Mouse (Mus musculus) gastrocnemius, adult 8-10 months (tissue): Measurements from ENCODE around the gene Coa4. TPM values are rescaled to one million over a fixed set of nuclear protein-coding genes. Genes with fewer than 3 reads are reported as not detected.

Experiments used
- DNase-seq, 2 experiments: peaks; one replicate each; pipeline ENCODE4 v3.0.0; 2022; ENCODE audit warnings: low spot score in 2 of 2
- total RNA-seq, 4 experiments: library from RNA; stranded (reverse); gene quantifications; 2 replicates each; pipeline ENCODE4 v1.2.4; 2022

The Coa4 gene
- total RNA-seq, result 10 to 100 TPM in 2 of 4 experiments, 1 to 10 TPM in 2; 8.3 to 10.7 (median 9.7) TPM

DNA sequence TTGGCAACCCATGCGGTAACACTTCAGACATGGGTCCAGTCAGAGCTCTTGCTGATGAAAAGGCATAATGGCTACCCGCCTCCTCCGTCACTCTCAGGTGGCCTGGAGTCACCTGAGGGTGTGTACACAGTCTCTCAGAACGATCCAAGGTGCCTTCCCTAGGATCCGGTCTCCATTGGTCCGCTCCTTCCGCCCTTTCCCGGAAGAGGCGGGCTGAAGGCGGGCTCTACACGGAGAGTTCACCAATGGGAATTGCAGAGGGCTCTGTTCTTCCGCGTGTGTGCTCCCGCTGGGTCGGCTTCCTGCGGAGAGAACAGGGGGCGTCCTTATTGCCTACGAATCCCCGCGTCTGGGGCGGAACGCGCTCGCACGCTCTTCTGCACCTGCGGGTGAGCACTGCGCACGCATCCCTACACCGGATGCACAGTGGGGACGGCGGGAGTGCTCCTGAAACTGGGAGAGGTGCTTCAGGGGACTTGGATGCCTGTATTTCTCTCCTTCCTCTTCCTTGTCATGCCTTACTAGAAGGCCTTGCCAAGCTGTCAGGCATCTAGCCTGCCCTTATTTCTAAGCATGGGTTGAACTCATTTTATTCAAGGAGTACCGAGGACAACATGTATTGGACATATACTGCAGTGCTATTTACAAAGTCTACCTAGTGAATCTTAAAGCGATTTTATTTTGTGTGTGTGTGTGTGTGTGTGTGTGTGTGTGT lies at the start of gene Coa4:
TSS of gene Coa4 (plus strand) at position 268 of the 715 bp plus-strand sequence.
- peak; percentile 69 to 76 for DNase-seq

DNA sequence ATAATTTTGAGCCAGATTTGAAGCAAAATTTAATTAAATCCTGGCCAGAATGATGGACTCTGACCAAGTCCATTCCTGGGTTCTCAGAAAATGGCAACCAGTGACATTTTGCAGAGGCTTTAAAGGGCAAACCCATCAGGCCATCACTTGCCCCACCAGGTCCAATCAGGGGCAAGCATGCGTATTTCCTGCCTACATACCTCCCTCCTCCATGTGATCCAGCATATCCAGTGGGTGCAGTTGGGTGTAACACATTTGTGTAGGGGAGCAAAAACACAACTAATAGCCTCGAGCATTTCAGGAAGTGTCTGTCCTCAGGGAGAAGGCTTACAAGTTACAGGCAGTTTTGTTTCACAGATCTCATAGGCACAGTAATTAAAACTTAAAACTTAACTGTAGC lies 49.6 kb upstream of the Coa4 start:
- no peak for DNase-seq

DNA sequence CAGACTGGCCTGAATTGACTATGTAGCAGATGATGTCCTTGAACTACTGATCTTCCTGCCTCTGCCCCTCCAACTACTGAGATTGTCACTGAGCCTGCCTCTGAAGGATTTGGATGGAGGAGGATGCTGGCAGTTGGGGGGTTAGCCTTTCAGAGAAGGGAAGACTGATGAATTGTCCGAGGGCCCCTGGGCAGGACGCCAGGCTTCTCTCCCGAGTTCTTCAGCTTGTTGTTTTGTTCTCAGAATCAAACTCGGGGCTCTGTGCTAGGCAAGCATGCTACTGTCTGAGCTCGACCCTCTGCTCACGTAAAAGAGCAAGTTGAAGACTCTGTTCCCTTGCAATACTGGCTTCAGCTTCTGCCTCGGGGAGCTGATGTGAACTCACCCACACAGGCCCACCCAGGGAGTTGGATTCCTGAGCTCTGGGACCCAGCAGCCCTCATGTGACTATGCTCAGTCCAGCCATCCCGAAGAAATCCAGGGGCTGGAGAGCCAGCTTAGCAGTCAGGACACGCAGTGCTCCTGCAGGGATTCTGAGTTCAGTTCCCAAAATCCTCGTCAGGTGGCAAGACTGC lies 48.3 kb upstream of the Coa4 start:
- no peak for DNase-seq

DNA sequence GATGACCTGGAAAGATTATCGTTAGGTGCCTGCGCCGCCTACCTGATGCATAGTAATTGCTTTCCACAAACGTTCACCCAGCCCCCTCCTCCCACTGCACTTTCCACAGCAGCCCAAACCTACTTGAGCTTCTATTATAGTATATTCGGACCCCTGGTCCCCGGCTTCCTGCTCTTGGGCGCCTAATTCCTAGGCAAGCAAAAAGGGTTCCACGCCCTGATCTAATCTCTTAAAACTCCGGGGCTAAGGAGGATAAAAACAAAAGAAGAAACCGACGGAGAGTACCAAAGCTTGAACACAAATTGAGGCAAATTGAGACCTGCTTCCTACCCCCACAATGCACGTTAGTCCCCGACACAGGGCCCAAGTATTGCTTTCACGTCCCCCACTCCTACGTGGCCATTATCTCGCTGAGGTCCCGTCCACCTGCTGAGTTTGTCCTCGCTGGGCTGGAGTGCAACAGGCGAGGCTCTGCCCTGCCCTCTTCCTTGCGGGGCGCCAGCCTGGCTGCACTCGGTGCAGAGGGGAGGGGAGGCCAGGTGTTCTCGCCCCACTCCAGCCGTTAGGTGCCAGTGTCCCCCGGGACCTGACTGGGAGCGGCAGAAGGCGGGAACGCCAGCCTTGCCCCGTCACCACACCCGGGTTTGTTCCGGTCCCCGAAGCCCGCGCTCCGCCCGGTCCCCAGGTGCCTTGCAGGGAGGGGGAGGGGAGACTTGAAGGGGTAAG lies 44.3 kb upstream of the Coa4 start:
- DNase-seq, result no peak

- DNase-seq, result peak; percentile 63
Measured at GRCm38 (mm10) chr7:100493117-100493483, 43.8 kb upstream of the Coa4 start, which contains the start of gene Ucp2. Gene Ucp2, plus strand, starts transcription at chr7:100493337.

DNA sequence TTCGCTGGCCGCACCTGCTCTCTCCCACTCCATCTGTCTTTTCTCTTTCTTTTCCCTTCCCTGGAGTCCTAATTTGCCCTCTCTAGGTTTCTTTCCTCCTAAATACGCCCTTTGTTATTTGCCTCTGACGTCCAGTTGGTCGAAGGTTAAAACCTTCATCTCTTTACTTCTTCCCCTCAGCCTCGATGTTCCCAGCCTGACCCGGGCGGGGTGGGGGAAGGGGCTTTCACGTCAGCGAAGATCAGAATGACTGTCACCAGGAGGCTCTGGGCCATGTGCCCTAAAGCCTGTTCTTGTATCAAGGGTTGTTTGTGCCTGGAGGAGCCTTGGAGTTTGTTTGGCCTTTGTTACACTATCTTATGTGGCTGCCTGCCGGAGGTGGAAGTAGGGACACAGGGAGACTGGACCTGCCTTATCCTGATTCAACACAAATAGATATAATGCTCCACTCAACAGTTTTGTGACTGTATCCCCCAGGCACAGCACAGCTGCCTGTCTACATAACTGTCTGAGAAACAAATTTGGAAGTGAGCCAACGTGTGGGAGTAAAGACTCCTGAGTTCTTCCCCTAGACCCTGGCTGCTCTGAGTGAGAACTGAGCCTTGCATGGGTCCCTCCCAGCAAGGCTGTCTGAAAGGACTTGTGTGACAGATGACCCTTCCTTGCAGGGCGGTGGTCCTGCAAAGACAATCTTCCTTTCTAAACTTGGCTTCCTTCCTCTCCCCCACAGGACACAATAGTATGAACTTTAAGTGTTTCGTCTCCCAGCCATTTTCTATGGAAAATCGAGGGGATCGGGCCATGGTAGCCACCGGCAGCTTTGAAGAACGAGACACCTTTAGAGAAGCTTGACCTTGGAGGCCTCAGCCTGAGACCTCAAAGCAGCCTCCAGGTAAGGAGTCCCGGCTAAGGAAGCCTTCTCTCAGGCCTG lies 43.1 kb upstream of the Coa4 start:
- DNase-seq, result no peak

GRCm38 (mm10) chr7:100494415-100494831 lies 42.4 kb upstream of the Coa4 start:
- no peak for DNase-seq

- no peak for DNase-seq
Measured at GRCm38 (mm10) chr7:100495042-100495441, 41.8 kb upstream of the Coa4 start.

DNA sequence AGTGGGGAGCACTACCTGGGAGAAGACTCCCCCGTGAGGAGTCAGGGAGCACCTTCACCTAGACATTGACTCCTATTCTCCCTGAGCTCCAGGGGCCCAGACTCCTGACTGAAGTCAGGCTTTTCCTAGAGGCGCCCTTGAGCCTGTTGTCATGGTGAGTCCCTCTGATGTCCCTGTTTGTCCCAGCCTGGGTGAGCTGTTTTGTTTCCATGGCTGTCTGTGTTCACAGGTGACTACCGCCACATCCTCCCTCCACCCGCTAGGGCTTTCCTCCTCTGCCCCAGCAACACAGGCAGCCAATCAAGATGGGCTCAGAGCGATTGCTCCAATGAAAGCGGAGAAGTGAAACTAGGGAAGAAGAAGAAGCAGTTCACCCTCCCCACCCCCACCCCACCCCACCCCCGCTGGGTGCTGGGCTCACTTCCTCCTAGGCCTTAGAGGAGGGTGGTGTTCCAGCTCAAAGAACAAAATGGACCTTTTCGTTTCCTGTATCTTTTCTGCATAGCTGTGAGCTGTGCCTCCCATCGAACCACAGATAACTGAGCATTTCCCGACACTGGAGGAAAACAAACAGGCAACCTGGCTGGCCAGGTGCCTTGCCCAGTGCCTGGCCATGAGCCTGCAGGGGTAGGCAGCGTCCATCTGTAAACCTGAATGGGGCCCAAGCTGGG lies 41.2 kb upstream of the Coa4 start:
- no peak for DNase-seq

DNA sequence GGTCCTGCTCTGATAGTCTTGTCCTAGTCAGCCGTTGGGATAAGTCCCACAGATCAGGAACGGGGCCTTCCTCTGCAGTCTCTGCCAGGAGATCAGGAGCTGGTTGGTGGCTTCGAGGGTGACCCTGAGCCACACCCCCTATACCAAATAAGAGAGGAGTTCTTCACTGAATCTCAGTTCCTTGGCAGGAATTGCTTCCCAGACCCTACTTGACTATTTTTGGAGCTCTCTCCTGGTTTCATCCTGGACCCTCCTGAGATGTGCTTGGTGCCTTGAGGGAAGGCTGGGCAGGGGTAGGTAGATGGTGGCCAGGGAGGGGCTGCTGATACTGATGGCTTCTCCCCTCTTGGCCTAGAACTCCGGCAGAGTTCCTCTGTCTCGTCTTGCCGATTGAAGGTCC lies 40.5 kb upstream of the Coa4 start:
- no peak for DNase-seq

DNA sequence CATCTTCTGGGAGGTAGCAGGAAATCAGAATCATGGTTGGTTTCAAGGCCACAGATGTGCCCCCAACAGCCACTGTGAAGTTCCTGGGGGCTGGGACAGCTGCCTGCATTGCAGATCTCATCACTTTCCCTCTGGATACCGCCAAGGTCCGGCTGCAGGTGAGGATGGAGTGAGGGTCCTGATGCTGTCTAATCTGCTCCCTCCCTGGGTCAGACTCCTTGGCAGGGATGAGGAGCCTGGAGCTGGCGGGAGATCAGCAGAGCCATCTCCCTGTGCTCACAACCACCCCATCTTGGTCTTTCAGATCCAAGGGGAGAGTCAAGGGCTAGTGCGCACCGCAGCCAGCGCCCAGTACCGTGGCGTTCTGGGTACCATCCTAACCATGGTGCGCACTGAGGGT lies 40.1 kb upstream of the Coa4 start:
- no peak for DNase-seq

DNA sequence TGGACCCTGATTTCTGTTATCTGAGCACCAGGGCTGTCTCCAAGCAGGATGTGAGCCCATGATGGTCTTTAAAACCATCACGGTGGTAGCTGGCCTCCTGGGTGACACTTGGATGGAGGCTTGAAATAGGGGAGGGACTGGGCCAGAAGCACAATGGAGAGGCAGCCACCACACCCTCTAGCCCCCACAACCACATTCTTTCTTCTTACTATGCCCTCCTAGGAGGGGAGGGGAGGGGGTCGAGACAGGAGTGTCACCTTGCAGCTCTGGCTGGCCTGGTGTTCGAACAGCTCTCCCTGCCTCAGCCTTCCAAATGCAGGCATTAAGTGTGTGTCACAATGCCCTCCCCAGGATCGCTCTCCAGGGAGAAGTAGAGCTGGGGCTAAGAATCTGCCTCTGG lies 39.5 kb upstream of the Coa4 start:
- DNase-seq, result no peak

DNA sequence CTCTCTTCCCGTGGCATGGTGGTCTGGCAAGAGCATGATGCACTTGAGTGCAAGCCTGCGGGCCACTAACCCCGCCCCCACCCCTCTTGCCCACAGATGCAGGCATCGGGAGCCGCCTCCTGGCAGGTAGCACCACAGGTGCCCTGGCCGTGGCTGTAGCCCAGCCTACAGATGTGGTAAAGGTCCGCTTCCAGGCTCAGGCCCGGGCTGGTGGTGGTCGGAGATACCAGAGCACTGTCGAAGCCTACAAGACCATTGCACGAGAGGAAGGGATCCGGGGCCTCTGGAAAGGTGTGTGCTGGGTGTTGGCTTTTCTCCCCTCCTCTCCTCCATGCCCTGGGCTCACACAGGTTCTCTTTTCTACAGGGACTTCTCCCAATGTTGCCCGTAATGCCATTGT lies 38.9 kb upstream of the Coa4 start:
- no peak for DNase-seq

DNA sequence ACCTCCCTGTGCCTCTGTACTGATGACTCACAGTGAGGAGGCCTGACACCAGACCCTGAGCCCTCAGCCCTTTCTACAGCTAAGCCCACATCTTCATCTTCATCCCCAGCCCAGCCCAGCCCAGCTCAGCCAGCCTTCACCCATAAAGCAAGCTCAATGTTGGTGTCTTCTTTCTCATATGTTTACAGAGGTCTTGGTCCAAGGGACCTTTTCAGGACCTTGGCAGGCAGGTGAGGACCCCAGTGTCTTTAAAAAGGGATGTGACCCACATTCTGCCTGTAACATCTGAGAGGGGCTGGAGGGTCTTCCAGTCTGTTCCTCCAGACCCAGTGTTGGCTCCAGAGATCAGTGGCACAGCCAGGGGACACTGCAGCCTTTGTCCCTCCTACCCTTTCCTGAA lies 37.4 kb upstream of the Coa4 start:
- no peak for DNase-seq

DNA sequence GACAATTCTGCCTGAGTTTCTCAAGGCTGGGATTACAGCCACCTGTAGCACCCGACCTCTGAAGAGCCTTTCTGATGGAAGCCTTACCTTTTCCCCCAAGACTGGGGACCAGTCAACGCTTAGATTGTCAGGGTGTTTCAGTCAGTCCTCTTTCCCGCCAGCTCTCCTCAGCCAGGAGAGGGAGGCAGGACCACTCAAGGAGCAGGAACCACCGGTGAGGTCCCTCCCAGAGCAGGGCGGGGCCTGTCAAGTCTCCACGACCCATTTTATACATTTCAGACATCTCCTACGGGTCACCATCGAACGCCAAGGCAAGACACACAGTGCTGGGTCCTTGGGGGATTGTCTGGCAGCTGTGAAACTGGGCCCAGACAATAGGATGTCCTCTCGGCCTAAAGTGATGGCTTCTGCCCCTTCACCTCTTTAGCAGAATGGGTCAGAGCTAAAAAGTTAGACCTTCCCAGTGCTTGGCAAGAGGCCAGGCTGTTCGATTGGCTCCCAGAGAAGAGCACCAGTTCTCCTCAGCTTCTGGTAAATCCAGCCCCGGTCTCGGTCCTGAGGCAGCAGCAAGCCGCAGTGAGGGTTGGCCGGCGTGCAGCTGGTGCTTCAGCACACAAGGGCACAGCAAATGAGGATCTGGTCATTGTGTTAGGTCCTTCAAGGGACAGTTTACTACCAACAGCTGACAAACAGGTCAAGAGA lies 36.4 kb upstream of the Coa4 start:
- no peak for DNase-seq

GRCm38 (mm10) chr7:100501027-100501843 lies 35.6 kb upstream of the Coa4 start:
- DNase-seq, result no peak

DNA sequence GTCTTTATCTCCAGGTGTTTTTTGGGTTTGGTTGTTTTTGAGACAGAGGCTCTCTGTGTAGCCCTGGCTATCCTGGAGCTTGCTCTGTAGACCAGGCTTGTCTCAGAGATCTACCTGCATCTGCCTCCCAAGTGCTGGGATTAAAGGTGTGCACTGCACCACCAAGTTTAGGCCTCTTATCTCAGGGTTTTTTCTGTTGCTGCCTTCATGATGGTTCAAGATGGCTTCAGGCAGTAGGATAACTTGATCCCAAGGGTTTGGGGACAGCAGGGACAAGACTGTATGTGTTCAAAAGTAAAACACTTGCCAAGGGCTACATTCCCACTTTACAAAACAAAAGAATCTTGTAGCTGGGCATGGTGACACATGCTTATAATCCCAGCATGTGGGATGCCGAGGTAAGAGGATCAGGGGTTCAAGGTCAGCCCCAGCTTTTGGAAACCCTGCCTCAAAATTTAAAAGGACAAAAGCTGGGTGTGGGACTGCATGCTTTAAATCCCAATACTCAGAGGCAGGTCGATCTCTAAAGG lies 35.0 kb upstream of the Coa4 start:
- DNase-seq, result no peak

DNA sequence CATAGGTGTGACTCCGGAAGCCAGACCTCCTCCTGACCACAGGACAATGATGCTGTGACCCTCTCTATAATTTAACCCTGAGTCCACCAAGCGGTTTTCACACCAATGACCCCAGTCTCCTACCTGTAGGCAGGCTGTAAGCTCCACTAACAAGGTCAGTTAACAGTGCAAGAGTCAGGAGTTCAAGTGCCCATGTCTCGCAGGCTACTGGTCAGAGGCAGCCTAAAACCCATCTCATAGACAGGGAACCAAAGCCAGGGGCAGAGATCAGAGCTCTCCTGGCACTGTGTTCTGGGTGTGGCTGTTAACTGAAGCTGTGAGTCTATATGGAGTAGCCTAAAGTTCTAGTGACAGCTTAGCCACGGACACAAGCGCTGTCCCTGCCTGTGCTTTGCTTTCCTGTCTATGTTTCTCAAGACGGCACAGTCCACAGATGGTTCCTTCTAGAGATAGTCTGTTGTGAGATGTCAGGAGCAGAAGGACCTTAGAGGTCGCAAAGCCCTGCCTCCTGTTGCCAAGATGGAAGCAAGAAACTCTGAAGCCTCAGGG lies 34.4 kb upstream of the Coa4 start:
- no peak for DNase-seq

DNA sequence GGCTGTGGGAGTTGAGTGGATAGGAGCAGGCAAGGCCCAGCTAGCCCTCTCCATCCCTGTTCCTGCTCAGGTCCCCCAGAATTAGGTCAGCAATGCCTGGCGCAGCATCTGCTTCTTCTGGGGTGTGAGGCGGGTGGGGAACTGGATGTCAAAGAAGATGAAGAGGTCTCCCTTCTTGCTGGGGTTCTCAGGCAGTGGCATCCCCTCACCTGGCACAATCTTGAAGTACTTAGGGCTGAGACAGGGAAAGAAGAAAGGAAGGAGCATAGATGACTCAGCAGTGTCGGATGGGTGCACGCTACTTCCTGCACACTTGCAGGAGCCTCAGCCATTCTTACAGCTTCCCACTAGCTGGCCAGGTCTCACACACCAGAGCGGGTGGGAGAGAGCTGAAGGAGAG lies 33.8 kb upstream of the Coa4 start:
- DNase-seq, result no peak
